Mouse (Mus musculus): Measurements from ENCODE around the gene Nkx3-2. TPM values are rescaled to one million over a fixed set of nuclear protein-coding genes. Genes with fewer than 3 reads are reported as not detected.

Gene Nkx3-2
- total RNA-seq, 2 experiments from 2014 or later = not detected

GRCm38 (mm10) chr5:41725573-41725972 is 38.7 kb downstream of the Nkx3-2 start:
- no peak for ATAC-seq (replicated peaks; ENCODE audit: low FRiP score, poor library complexity, severe bottlenecking)

Other genes with a start within 250 kb of the Nkx3-2 start
- 16.1 and 18.4 TPM in 2 replicates for gene Rab28, start 56.3 kb downstream of the Nkx3-2 start, total RNA-seq (2015; ENCODE audit: low replicate concordance)
- gene Rab28, start 56.3 kb downstream of the Nkx3-2 start, total RNA-seq (2017; ENCODE audit: low replicate concordance) = 13.8 and 17.4 TPM in 2 replicates
- 11.9 and 15.0 TPM in 2 replicates for gene Bod1l, start 79.8 kb upstream of the Nkx3-2 start, total RNA-seq (2015; ENCODE audit: low replicate concordance)
- gene Bod1l, start 79.8 kb upstream of the Nkx3-2 start, total RNA-seq (2017; ENCODE audit: low replicate concordance) = 17.4 and 20.9 TPM in 2 replicates

Measured in erythroblast, adult 5-6 weeks (primary cell).